Mouse (Mus musculus) adrenal gland, postnatal 36 days (tissue): ENCODE results near the gene Pde6h. TPM values are rescaled to one million over a fixed set of nuclear protein-coding genes. Genes with fewer than 3 reads are reported as not detected.
"Not testable (repeated sequence)": the region's sequence is repeated elsewhere in the genome, so short reads cannot be mapped to it uniquely, and the experiment has no call there.

Experiments used
- DNase-seq, 2 experiments: peaks; one replicate each; pipeline ENCODE4 v3.0.0; 2021; ENCODE audit warnings: mixed read lengths in 1 of 2
- total RNA-seq, 2 experiments: library from RNA; stranded (reverse); gene quantifications; 2 replicates each; pipeline ENCODE4 v1.2.3; 2021

Pde6h gene
- total RNA-seq, 2 experiments from 2014 or later: not detected

DNA sequence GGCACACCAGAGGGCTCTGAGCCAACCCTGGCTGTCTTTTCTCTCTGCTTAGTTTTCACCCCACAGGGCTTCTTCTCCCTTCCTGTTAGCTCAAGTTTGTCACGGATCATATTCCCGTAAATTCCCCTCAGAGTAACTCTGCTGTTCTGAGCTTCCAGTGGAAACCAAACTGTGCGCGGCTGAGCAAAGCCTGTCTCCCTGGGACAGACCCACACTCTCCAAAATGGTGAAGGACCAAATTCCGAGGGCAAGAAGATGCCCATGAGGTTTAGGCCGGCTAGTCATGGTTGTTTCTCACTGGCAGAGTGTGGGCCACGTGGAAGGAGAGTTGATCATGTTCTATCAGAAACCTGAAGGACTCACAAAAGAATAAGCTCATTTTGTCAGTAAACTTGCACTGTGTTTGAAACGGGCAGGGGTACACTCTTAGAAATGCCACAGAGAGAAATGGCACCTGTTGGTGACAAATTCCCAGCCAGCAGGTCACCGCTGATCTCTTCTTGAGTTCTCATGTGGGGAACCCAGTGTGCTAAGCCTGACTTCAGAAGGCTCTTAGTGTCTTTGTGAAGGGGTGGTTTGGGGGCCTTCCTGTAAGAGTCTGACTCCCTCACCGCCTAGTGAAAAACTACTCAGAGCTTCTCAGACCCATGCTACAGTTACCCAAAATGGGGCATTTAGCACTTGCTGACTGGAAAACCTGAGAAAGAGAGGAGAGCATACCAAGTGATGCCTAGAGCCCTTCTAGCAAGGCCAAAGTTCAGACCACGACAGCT, 16.7 kb downstream of the Pde6h start:
- DNase-seq: peak in 1 of 2 experiments; percentile 18

DNA sequence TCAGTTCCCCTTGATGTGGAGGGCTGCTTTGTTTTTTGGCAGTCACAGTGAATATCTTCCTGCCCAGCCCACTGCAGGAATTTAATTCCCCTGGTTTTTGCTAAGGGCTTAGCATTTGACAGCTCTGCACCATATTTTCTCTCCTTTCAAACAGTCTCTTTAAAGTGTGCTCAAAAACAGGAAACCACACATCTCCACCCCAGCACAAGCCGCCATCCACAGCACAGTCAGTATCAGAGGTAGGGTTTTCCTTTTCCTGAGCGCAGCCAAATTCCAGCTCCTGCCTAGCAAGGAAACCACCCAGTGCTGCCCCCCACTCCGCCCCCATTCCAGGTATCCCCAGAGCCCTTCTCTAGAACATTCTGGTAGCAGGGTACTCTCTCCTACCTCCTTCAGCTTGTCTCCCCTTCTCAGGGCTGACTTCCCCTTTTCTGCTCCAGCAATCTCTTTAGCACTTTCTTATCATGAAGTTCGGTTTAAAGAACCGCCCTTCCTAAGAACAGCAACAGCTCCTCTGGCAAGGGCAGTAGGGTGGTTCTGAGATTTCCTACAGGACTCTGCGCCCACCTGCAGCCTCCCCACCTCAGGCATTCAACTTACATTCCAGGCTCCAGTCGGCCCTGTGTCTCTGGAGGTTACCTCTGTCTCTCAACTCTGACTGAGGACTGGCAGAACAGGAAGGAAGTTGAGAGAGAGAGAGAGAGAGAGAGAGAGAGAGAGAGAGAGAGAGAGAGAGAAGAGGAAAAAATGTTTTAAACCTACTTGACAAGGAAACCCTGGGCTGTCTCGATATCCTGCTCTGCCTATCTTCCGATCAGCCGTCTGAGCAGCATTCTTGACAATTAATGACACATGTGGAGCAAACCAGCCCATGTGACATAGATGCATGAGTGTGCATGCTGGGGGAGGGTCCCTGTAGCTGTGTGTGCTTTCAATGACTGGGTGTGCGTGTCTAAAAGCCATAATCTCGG, 17.7 kb downstream of the Pde6h start, which contains the start of gene Arhgdib:
Gene Arhgdib (minus strand): TSS at position 849 of the 971 bp plus-strand sequence.
- peak in 1 of 2 experiments; percentile 19 for DNase-seq

- DNase-seq: no peak
These were observed 18.6 kb downstream of the Pde6h start for GRCm38 (mm10) chr6:136942280-136942679.

- DNase-seq: no peak
These were observed 19.8 kb downstream of the Pde6h start for GRCm38 (mm10) chr6:136943392-136943791.

- no peak for DNase-seq
These were observed 20.9 kb downstream of the Pde6h start for GRCm38 (mm10) chr6:136944511-136944910.

GRCm38 (mm10) chr6:136946241-136946640, 22.6 kb downstream of the Pde6h start:
- no peak for DNase-seq

DNA sequence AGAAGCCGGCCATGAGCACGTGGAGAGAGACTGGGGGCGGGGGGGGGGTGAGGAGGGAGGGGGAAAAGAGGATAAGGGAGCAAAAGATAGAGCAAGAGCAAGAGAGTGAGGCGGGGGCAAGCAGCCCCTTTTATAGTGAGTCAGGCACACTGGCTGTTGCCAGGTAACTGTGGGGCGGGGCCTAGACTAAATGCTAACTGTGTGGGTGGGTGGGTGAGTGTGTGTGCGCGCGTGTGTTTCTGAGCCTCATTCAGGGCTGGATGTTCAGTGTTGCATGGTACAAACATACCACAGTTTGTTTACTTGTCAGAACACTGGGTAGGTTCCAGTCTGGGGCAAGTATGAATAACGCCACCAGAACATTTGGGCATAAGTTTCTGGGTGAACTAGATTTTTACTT, 23.3 kb downstream of the Pde6h start:
- no peak for DNase-seq

DNA sequence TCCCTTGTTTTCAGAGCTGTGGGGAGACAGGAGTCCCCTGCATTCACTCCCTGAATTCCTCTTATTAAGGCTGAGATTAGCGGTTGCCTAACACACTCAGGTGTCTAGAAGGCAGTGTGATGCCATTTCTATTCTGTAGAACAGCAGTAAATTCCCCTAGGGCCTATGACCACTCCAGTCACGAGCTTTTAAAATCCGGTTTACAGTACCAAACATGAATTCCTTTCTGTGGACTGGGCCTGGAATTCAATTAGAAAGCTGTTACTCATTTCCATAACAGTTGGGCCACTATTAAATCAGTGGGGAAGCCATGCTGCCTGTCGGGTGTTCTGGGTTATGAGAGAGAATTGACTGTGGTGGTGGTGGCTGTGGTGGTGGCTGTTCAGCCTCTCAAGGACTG, 24.1 kb downstream of the Pde6h start:
- no peak for DNase-seq

DNA sequence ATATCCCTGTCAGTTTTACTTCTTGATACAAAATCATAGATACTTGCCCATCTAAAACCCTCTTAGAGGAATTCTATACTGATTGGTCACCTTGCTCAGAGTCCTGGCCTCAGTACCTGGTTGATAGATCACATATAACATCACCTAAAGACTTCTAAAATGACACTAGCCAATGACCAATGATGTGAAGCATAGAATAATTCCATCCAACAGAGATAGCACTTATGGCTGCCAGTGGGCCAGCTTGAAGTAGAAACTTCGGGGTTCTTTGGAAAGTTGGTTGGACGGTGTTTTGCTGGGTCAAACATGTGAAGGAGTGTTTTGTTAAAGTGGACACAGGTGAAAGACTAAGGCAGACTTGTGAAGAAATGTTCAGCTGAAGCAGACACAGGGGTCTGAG, 26.5 kb downstream of the Pde6h start:
- no peak for DNase-seq

GRCm38 (mm10) chr6:136952930-136953329, 29.3 kb downstream of the Pde6h start:
- DNase-seq: no peak

DNA sequence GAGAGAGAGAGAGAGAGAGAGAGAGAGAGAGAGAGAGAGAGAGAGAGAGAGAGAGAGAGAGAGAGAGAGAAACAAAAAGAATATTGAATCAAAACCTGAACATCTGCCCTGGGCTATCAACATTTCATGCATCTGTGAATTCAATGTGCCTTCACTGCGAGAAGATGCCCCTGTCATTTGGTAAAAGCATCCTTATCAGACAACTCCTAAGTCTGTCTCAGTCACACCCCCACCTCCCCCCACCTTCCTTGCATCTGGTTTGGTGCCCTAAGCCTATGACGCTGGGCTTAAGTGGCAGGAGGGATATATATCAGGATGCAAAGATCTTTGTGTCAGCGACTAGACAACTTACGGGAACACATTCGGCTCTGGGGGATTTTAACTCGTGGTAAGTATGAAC, 30.6 kb downstream of the Pde6h start:
- no peak for DNase-seq

DNA sequence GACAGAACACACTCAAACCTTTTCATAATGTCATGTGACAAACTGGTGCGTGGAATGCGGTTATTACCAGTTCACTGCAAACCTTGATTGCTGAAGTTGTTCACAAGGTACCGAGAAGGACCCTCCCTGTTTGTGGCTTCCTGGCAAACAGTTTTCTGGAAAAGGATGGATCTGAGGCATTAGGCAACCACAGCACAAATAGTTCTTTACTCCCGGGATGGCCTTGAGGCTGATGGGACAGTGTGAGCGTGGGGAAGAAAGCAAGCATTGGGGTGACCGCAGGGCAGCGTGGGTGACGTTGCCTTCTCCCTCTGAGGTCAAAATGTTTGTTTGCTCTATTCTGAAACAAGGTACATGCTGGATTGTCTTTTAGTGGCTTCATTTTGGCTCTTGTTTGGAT, 31.1 kb downstream of the Pde6h start:
- DNase-seq: peak in 1 of 2 experiments; percentile 20

DNA sequence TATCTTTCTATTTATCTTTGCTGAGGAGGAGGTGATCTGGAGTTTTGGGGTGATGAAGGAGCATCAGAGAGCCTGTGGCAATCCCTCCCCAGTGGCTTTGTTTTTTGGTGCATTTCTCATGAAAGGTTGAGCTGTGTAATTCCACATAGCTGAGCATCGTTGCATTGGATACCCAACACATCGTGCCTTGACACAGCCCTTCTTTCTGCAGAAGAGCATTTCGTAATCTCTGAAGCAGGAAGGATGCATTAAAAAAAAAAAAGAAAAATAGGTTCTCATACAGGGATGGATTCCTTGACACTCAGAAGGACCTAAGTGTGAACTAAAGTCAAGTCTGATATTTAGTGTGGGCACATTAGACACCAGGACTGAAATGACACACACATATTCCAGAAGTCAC, 31.6 kb downstream of the Pde6h start:
- DNase-seq: no peak

- DNase-seq: no peak
These were observed 33.4 kb downstream of the Pde6h start for GRCm38 (mm10) chr6:136957062-136957461.

- DNase-seq: no peak
These were observed 35.5 kb downstream of the Pde6h start for GRCm38 (mm10) chr6:136959131-136959530.

GRCm38 (mm10) chr6:136962957-136963356, 39.3 kb downstream of the Pde6h start:
- no peak for DNase-seq

- no peak for DNase-seq
These were observed 41.2 kb downstream of the Pde6h start for GRCm38 (mm10) chr6:136964609-136965510.

GRCm38 (mm10) chr6:136965912-136966311, 42.3 kb downstream of the Pde6h start:
- peak; percentile 44 to 51 for DNase-seq

- DNase-seq: no peak
These were observed 43.8 kb downstream of the Pde6h start for GRCm38 (mm10) chr6:136967466-136967865.

DNA sequence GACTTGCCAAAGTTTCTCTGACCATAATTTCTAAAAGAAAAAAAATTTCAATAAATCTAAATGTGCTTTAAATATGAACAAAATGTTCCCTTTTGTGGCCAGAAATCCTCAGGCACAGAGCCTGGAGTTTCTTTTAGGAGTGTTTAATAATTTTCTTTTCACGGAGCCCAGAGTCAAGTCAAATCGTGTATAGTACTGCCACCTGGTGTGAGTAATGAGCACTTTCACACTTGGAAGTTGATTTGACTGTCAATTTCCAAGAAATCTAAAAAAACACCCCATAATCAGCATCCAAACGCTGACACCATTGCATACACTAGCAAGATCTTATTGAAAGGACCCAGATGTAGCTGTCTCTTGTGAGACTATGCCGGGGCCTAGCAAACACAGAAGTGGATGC, 45.2 kb downstream of the Pde6h start:
- DNase-seq: not testable (repeated sequence)

- DNase-seq: no peak
These were observed 55.8 kb downstream of the Pde6h start for GRCm38 (mm10) chr6:136979274-136980082.
